In genomic region chr3:84335421-84336073, GRCm38 (mm10) we compare ENCODE assay signal across 10 mouse cellular contexts. TPM values are rescaled to one million over a fixed set of nuclear protein-coding genes. Genes with fewer than 3 reads are reported as not detected.
DNase-seq lines count a peak whose midpoint lies in the region; ATAC-seq lines count a peak whose summit lies in the region.
"Had no signal": no experiment of that assay in that cellular context is flagged by ENCODE, and none has a peak within 500 bp of the region (broad histone marks: within the 10 kb centered on the region; RNA-seq: fewer than 3 reads in every experiment).

No protein-coding gene starts in this region.

- peaks cover 4% of the 10 kb centered on the region for H3K4me1 ChIP-seq in heart, embryonic 12.5 days (replicated peaks)
- peaks cover 23% of the 10 kb centered on the region for H3K4me1 ChIP-seq in lung, embryonic 15.5 days
- H3K4me1 ChIP-seq in hindbrain, embryonic 13.5 days (replicated peaks), result peaks cover 25% of the 10 kb centered on the region
- peaks cover 7% of the 10 kb centered on the region for H3K4me1 ChIP-seq in midbrain, embryonic 16.5 days (ENCODE audit: control insufficient read depth, insufficient read depth, low read length)

- no peaks in the 10 kb centered on the region for H3K36me3 ChIP-seq in heart, embryonic 12.5 days
- H3K36me3 ChIP-seq in lung, embryonic 15.5 days, result no peaks in the 10 kb centered on the region
- no peaks in the 10 kb centered on the region for H3K36me3 ChIP-seq in hindbrain, embryonic 13.5 days
- H3K36me3 ChIP-seq in midbrain, embryonic 16.5 days (ENCODE audit: control insufficient read depth, insufficient read depth, low read length), result no peaks in the 10 kb centered on the region

- no peak for ATAC-seq in heart, embryonic 12.5 days (ENCODE audit: insufficient number of reproducible peaks, low FRiP score)
- ATAC-seq in lung, embryonic 15.5 days (ENCODE audit: borderline replicate concordance, extremely low read depth, low FRiP score, low TSS enrichment), result no peak
- ATAC-seq in hindbrain, embryonic 13.5 days (ENCODE audit: low FRiP score), result no peak
- ATAC-seq in midbrain, embryonic 16.5 days, result no peak

- peak overlapping the region; percentile 64; the same call in 1 of the 2 replicates for H3K4me2 ChIP-seq in heart, embryonic 12.5 days
- H3K4me2 ChIP-seq in lung, embryonic 15.5 days, result peak overlapping the region; percentile 51
- H3K4me2 ChIP-seq in hindbrain, embryonic 13.5 days, result peak overlapping the region; percentile 51
- H3K4me2 ChIP-seq in midbrain, embryonic 16.5 days (ENCODE audit: low read length), result peak overlapping the region; percentile 53; the same call in 1 of the 2 replicates

- no peak overlapping the region for H3K9ac ChIP-seq in heart, embryonic 12.5 days
- no peak overlapping the region for H3K9ac ChIP-seq in lung, embryonic 15.5 days
- H3K9ac ChIP-seq in hindbrain, embryonic 13.5 days, result no peak overlapping the region
- H3K9ac ChIP-seq in midbrain, embryonic 16.5 days (ENCODE audit: low read depth, low read length), result no peak overlapping the region

- 50% methylated on average over 8 of the region's 8 CpGs for WGBS in heart, embryonic 12.5 days
- WGBS in lung, embryonic 15.5 days, result 48% methylated on average over 8 of the region's 8 CpGs
- WGBS in hindbrain, embryonic 13.5 days, result 34% methylated on average over 8 of the region's 8 CpGs
- 40% methylated on average over 8 of the region's 8 CpGs for WGBS in midbrain, embryonic 16.5 days

- H3K27me3 ChIP-seq in heart, embryonic 12.5 days (replicated peaks), result peaks cover 38% of the 10 kb centered on the region
- H3K27me3 ChIP-seq in lung, embryonic 15.5 days, result no peaks in the 10 kb centered on the region
- H3K27me3 ChIP-seq in hindbrain, embryonic 13.5 days, result peaks cover 13% of the 10 kb centered on the region
- H3K27me3 ChIP-seq in midbrain, embryonic 16.5 days (ENCODE audit: control insufficient read depth, insufficient read depth, low read depth, low read length), result peaks cover 2% of the 10 kb centered on the region; the same call in 1 of the 2 replicates

- DNase-seq in heart, adult 11 months, result no peak
- no peak for DNase-seq in lung, postnatal 14 days
- no peak for DNase-seq in frontal cortex, postnatal 36 days (ENCODE audit: low spot score in 2 of 2)
- no peak for DNase-seq in adrenal gland, adult (ENCODE audit: inconsistent age in 2 of 2, low spot score in 1 of 2)
- DNase-seq: embryo, embryonic 11 days; thymus, postnatal 25 days had no signal

- no peaks in the 10 kb centered on the region for H3K9me3 ChIP-seq in heart, embryonic 12.5 days (replicated peaks)
- H3K9me3 ChIP-seq in lung, embryonic 15.5 days, result no peaks in the 10 kb centered on the region
- H3K9me3 ChIP-seq in hindbrain, embryonic 13.5 days, result no peaks in the 10 kb centered on the region
- no peaks in the 10 kb centered on the region for H3K9me3 ChIP-seq in midbrain, embryonic 16.5 days (replicated peaks; ENCODE audit: control insufficient read depth, low read length, poor library complexity, severe bottlenecking)

- no peak overlapping the region for H3K27ac ChIP-seq in heart, embryonic 12.5 days (ENCODE audit: poor library complexity, severe bottlenecking)
- H3K27ac ChIP-seq in lung, embryonic 15.5 days, result no peak overlapping the region
- H3K27ac ChIP-seq in hindbrain, embryonic 13.5 days, result no peak overlapping the region
- H3K27ac ChIP-seq in midbrain, embryonic 16.5 days (ENCODE audit: low read length), result no peak overlapping the region

- no peak overlapping the region for H3K4me3 ChIP-seq in heart, embryonic 12.5 days
- no peak overlapping the region for H3K4me3 ChIP-seq in lung, embryonic 15.5 days
- no peak overlapping the region for H3K4me3 ChIP-seq in hindbrain, embryonic 13.5 days
- no peak overlapping the region for H3K4me3 ChIP-seq in midbrain, embryonic 16.5 days (ENCODE audit: low read depth, low read length)

RNA-seq across cellular contexts. Expression of gene Trim2, which starts 28.9 kb away (rescaled TPM):
- 9.0 and 10.1 TPM in 2 replicates for polyA plus RNA-seq in heart, embryonic 12.5 days (2016; fragmentation: Nextera tagmentation; extraction: Ambion mirVana)
- polyA plus RNA-seq in lung, embryonic 15.5 days (2015; fragmentation: Nextera tagmentation; extraction: Ambion mirVana), result 25.0 and 31.4 TPM in 2 replicates
- 131 and 137 TPM in 2 replicates for polyA plus RNA-seq in hindbrain, embryonic 13.5 days (2015; fragmentation: Nextera tagmentation; extraction: Ambion mirVana)
- 174 and 182 TPM in 2 replicates for polyA plus RNA-seq in midbrain, embryonic 16.5 days (2015; fragmentation: Nextera tagmentation; extraction: Ambion mirVana)
